Mouse (Mus musculus) induced T-regulatory cell, adult 2 months (primary cell): Measurements from ENCODE around the gene Stx16.

Experiments used
- DNase-seq: peaks from one replicate; pipeline ENCODE4 v3.0.0-alpha.2; 2012; ENCODE audit warnings: low read depth

Gene Stx16

GRCm38 (mm10) chr2:174126522-174127375 is 50.6 kb downstream of the Stx16 start:
- DNase-seq, result peak; percentile 33

GRCm38 (mm10) chr2:174127376-174127713 is 51.2 kb downstream of the Stx16 start:
- no peak for DNase-seq

GRCm38 (mm10) chr2:174128926-174129325 is 52.8 kb downstream of the Stx16 start:
- no peak for DNase-seq

GRCm38 (mm10) chr2:174130468-174131097 is 54.5 kb downstream of the Stx16 start:
- no peak for DNase-seq

GRCm38 (mm10) chr2:174132413-174132969 is 56.4 kb downstream of the Stx16 start:
- no peak for DNase-seq
